Mouse (Mus musculus) hindbrain, postnatal 0 days (tissue): ENCODE measurements at regions not wholly inside any gene's neighbourhood (a gene's known extent, or its start where the extent isn't known, plus 50 kb on each side); places are given as distances from the start of the nearest gene placed in this dataset.

Experiments
- ATAC-seq: fragments of 200-750 bp; cut with Nextera tagmentation; 2 replicates; pipeline ENCODE4 v1.8.0; 2017; ENCODE audit warnings: mild to moderate bottlenecking, moderate TSS enrichment, moderate library complexity
- DNase-seq: peaks from one replicate; pipeline ENCODE4 v3.0.0-alpha.2; 2015; ENCODE audit warnings: low spot score
- H3K27ac ChIP-seq: fragments of 300-500 bp; sonication (generic); 2 replicates; pipeline ENCODE4 v1.5.1; 2014; ENCODE audit warnings: mild to moderate bottlenecking
- H3K27me3 ChIP-seq: fragments of 300-500 bp; sonication (generic); 2 replicates; pipeline ENCODE4 v1.6.1; 2014; ENCODE audit warnings: low read length, mixed read lengths; ENCODE audit not compliant: insufficient read depth
- H3K36me3 ChIP-seq: fragments of 300-500 bp; sonication (generic); 2 replicates; pipeline ENCODE4 v1.6.1; 2014; ENCODE audit warnings: low read length, mixed read lengths; ENCODE audit not compliant: insufficient read depth
- H3K4me1 ChIP-seq: fragments of 300-500 bp; sonication (generic); 2 replicates; pipeline ENCODE4 v1.6.1; 2014; ENCODE audit warnings: antibody characterized with exemption, low read length, mixed read lengths; ENCODE audit not compliant: insufficient read depth
- H3K4me2 ChIP-seq: fragments of 300-500 bp; sonication (generic); 2 replicates; pipeline ENCODE4 v1.6.1; 2014; ENCODE audit warnings: low read depth, mild to moderate bottlenecking, low read length, moderate library complexity, mixed read lengths
- H3K4me3 ChIP-seq: fragments of 300-500 bp; sonication (generic); 2 replicates; pipeline ENCODE4 v1.5.1; 2014; ENCODE audit warnings: low read length
- H3K9ac ChIP-seq: fragments of 300-500 bp; sonication (generic); replicated peaks from 2 replicates; pipeline ENCODE4 v1.6.1; 2014; ENCODE audit warnings: mild to moderate bottlenecking, low read length, moderate library complexity, mixed read lengths
- H3K9me3 ChIP-seq: fragments of 300-500 bp; sonication (generic); 2 replicates; pipeline ENCODE4 v1.6.1; 2016; ENCODE audit warnings: low read length, mixed read lengths
- CTCF ChIP-seq: IDR thresholded peaks from 2 replicates; pipeline ENCODE4 v1.5.1; 2016; ENCODE audit warnings: antibody characterized with exemption, control low read depth, low read depth
- WGBS: fragments of 180-500 bp; shearing (Covaris S2); extraction: QIAGEN DNeasy Blood & Tissue Kit; methylation state at CpG from one replicate; pipeline ENCODE4 v1.1.7; 2014; 5-methylcytosine and 5-hydroxymethylcytosine counted together

- no peak overlapping the region for H3K9ac ChIP-seq
- WGBS, result 90% methylated on average over 6 of the region's 6 CpGs
- no peak for ATAC-seq
- H3K4me3 ChIP-seq, result no peak overlapping the region
- no peaks in the 10 kb centered on the region for H3K9me3 ChIP-seq
- no peak for TF ChIP-seq CTCF
- no peak overlapping the region for H3K27ac ChIP-seq
- DNase-seq, result no peak
- no peaks in the 10 kb centered on the region for H3K36me3 ChIP-seq
- H3K27me3 ChIP-seq, result no peaks in the 10 kb centered on the region
- no peaks in the 10 kb centered on the region for H3K4me1 ChIP-seq
- no peak overlapping the region for H3K4me2 ChIP-seq
These were observed 113.6 kb upstream of the Armc2 start for GRCm38 (mm10) chr10:42131798-42132197.

DNA sequence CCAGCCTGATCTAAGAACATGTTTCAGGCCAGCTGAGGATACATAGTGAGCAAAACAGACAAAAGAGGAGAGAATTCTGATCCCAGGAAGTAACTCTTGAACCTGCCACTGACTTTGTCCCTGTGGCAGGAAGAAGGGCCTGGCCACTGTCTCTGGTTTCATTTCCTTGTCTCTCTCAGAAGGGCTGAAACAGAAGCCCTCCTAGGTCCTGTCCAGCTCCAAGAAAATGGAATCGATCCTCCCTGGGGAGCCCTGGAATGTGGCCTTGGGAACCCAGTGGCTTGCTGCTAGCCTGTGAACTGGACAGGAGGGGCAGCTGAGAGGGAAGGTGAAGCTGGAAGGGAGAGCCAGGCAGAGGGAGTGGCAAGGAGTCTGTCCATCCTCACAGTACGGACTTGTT, 113.1 kb upstream of the Armc2 start:
- Histone ChIP-seq H3K36me3 (no peaks in the 10 kb centered on the region), H3K27ac (no peak overlapping the region), H3K4me1 (no peaks in the 10 kb centered on the region), H3K9me3 (no peaks in the 10 kb centered on the region), H3K9ac (no peak overlapping the region), H3K4me2 (no peak overlapping the region), H3K4me3 (no peak overlapping the region), H3K27me3 (no peaks in the 10 kb centered on the region)
- DNase-seq, result no peak
- no peak for TF ChIP-seq CTCF
- no peak for ATAC-seq
- WGBS, result 86% methylated on average over 2 of the region's 2 CpGs

DNA sequence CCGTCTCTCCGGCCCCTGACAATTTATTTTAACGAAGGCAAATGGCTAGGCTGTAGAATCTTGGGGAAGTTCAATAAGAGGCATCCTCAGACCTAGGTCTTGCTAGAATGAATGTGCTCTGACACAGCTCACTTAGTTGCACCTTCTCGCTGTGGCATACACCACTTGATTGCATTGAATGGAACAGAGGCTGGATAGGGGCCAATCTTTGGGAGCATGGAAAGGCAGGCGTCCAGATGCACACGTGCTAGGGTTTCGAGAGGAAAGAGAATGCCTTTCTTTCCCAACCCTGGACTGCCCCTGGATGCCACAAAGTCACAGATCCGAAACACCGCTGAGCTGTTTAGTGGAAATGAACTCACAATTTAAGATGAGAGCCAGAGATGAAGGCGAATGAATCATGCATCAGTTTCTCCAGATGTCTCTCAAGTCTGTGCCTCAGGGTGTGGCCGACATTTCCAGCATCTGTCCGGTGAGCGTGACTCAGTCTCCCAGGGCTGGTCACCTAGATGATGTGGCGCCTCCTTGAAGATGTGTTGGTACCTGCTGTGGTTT, 109.7 kb upstream of the Armc2 start:
- no peak overlapping the region for H3K27ac ChIP-seq
- DNase-seq (no peak), ATAC-seq (no peak)
- H3K27me3 ChIP-seq, result no peaks in the 10 kb centered on the region
- WGBS, result 83% methylated on average over 14 of the region's 14 CpGs
- TF ChIP-seq CTCF, result no peak
- no peaks in the 10 kb centered on the region for H3K9me3 ChIP-seq
- H3K9ac ChIP-seq, result no peak overlapping the region
- H3K4me3 ChIP-seq, result no peak overlapping the region
- no peaks in the 10 kb centered on the region for H3K4me1 ChIP-seq
- no peak overlapping the region for H3K4me2 ChIP-seq
- H3K36me3 ChIP-seq, result no peaks in the 10 kb centered on the region

- H3K27me3 ChIP-seq, result no peaks in the 10 kb centered on the region
- H3K4me1 ChIP-seq, result no peaks in the 10 kb centered on the region
- H3K27ac ChIP-seq, result no peak overlapping the region
- WGBS, result 85% methylated on average over 1 of the region's 1 CpGs
- TF ChIP-seq CTCF, result no peak
- no peak overlapping the region for H3K9ac ChIP-seq
- H3K4me2 ChIP-seq, result no peak overlapping the region
- no peaks in the 10 kb centered on the region for H3K9me3 ChIP-seq
- DNase-seq, result no peak
- H3K36me3 ChIP-seq, result no peaks in the 10 kb centered on the region
- no peak overlapping the region for H3K4me3 ChIP-seq
- no peak for ATAC-seq
These were observed 108.6 kb upstream of the Armc2 start for GRCm38 (mm10) chr10:42126816-42127215.

- no peak for TF ChIP-seq CTCF
- H3K36me3 ChIP-seq, result no peaks in the 10 kb centered on the region
- H3K9ac ChIP-seq, result no peak overlapping the region
- no peaks in the 10 kb centered on the region for H3K9me3 ChIP-seq
- DNase-seq (no peak), ATAC-seq (no peak)
- no peaks in the 10 kb centered on the region for H3K4me1 ChIP-seq
- H3K27ac ChIP-seq, result no peak overlapping the region
- H3K4me2 ChIP-seq, result no peak overlapping the region
- H3K4me3 ChIP-seq, result no peak overlapping the region
- no peaks in the 10 kb centered on the region for H3K27me3 ChIP-seq
- WGBS, result 76% methylated on average over 7 of the region's 7 CpGs
These were observed 104.8 kb upstream of the Armc2 start for GRCm38 (mm10) chr10:42122768-42123635.

DNA sequence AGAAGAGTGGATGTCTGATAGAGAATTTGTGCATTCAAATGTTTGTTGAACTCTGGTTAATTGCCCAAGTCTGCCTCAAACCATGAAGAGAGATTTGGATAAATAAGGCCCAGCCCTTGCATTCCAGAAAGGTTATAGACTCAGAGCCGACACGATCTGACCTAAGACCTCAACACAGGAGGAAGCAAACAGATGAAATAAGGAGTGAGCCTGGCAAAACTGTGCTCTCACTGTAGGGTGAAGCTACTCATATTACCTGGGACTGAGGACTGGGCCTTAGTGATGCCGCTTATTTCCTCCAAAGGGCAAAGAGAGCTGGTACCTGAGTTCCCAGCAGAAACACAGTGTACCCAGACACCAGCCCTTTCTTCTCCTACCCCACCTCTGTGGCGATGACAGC, 103.7 kb upstream of the Armc2 start:
- no peak for TF ChIP-seq CTCF
- DNase-seq (no peak), ATAC-seq (no peak)
- Histone ChIP-seq H3K9ac (no peak overlapping the region), H3K9me3 (no peaks in the 10 kb centered on the region), H3K4me2 (no peak overlapping the region), H3K4me1 (no peaks in the 10 kb centered on the region), H3K4me3 (no peak overlapping the region), H3K27ac (no peak overlapping the region), H3K36me3 (no peaks in the 10 kb centered on the region), H3K27me3 (no peaks in the 10 kb centered on the region)
- 85% methylated on average over 4 of the region's 4 CpGs for WGBS

DNA sequence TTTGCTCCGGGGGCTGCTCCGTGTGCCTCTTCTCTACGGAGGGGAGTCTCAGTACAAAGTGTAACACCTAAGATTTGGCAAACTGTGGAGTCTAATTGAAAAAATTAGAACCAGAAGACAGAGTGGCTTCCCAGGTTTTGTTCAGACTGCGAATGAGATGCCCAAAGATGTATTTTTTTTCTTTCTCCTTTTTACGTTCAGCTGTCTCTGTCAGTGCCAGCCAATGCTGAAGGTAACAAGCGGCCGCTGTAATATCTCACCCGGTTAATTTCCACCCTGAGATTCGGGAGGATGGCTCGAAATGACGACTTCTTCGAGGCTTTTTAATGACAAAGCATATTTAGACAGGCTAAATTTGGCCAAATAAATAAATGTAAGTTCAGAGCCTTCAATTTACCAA, 101.1 kb upstream of the Armc2 start:
- ATAC-seq (no peak), DNase-seq (no peak)
- Histone ChIP-seq H3K27me3 (no peaks in the 10 kb centered on the region), H3K27ac (no peak overlapping the region), H3K4me1 (no peaks in the 10 kb centered on the region), H3K9ac (no peak overlapping the region), H3K4me2 (no peak overlapping the region), H3K36me3 (no peaks in the 10 kb centered on the region), H3K9me3 (no peaks in the 10 kb centered on the region), H3K4me3 (no peak overlapping the region)
- 63% methylated on average over 12 of the region's 12 CpGs for WGBS
- TF ChIP-seq CTCF, result no peak
